Comparison of ENCODE assay signal across 26 mouse cellular contexts in genomic region chr12:70195426-70195825, GRCm38 (mm10). TPM values are rescaled to one million over a fixed set of nuclear protein-coding genes. Genes with fewer than 3 reads are reported as not detected.
DNase-seq lines count a peak whose midpoint lies in the region; ATAC-seq and TF ChIP-seq lines count a peak whose summit lies in the region.
"Had no signal": no experiment of that assay in that cellular context is flagged by ENCODE, and none has a peak within 500 bp of the region (broad histone marks: within the 10 kb centered on the region; RNA-seq: fewer than 3 reads in every experiment).

No protein-coding gene starts in this region.

- TF ChIP-seq CTCF in heart, adult 2 months (IDR thresholded peaks at IDR 0.05): no peak

- 97% methylated on average over 6 of the region's 6 CpGs for WGBS in forebrain, embryonic 11.5 days
- WGBS in forebrain, embryonic 13.5 days: 94% methylated on average over 6 of the region's 6 CpGs
- WGBS in heart, embryonic 10.5 days: 89% methylated on average over 6 of the region's 6 CpGs
- WGBS in heart, adult 2 months: 95% methylated on average over 6 of the region's 6 CpGs

- no peak for TF ChIP-seq POLR2A in heart, adult 2 months (IDR thresholded peaks at IDR 0.05; ENCODE audit: insufficient read depth, low read depth, low read length)

- no peak overlapping the region for H3K4me3 ChIP-seq in forebrain, embryonic 11.5 days (ENCODE audit: low read depth, low read length)
- H3K4me3 ChIP-seq in forebrain, embryonic 13.5 days: no peak overlapping the region
- H3K4me3 ChIP-seq in heart, embryonic 10.5 days: no peak overlapping the region
- no peak overlapping the region for H3K4me3 ChIP-seq in heart, adult 2 months

- no peaks in the 10 kb centered on the region for H3K4me1 ChIP-seq in forebrain, embryonic 11.5 days (replicated peaks; ENCODE audit: control insufficient read depth, insufficient read depth, low read length)
- H3K4me1 ChIP-seq in forebrain, embryonic 13.5 days: peaks cover 8% of the 10 kb centered on the region; the same call in 1 of the 2 replicates
- H3K4me1 ChIP-seq in heart, embryonic 10.5 days: peaks cover 7% of the 10 kb centered on the region; the same call in 1 of the 2 replicates
- H3K4me1 ChIP-seq in heart, adult 2 months (ENCODE audit: control insufficient read depth, insufficient read depth, low read length): no peaks in the 10 kb centered on the region

- no peak overlapping the region for H3K27ac ChIP-seq in forebrain, embryonic 11.5 days (ENCODE audit: low read depth, low read length)
- no peak overlapping the region for H3K27ac ChIP-seq in forebrain, embryonic 13.5 days
- no peak overlapping the region for H3K27ac ChIP-seq in heart, embryonic 10.5 days
- no peak overlapping the region for H3K27ac ChIP-seq in heart, adult 2 months

- DNase-seq in forebrain, embryonic 11.5 days (ENCODE audit: low spot score): peak; percentile 41
- peak; percentile 80 for DNase-seq in heart, adult 11 months
- DNase-seq in heart, adult 9 months (ENCODE audit: low spot score in 2 of 2): no peak
- DNase-seq in heart, embryonic 10.5 days (ENCODE audit: low spot score): peak; percentile 58
- DNase-seq in heart, adult 2 months: no peak
- DNase-seq: adrenal gland, adult 2 months; adrenal gland, adult 8-10 months; adrenal gland, postnatal 10 days; adrenal gland, postnatal 14 days; adrenal gland, postnatal 25 days; adrenal gland, postnatal 36 days; B cell, adult 2 months; cerebellum, adult 11 months; cerebellum, adult 11-12 months; cerebellum, adult 18-20 months had no signal

- intact Hi-C loops in heart, adult 2 months (cut with DNase I): no loop called here

- no peaks in the 10 kb centered on the region for H3K36me3 ChIP-seq in forebrain, embryonic 11.5 days (ENCODE audit: control insufficient read depth, insufficient read depth, low read length)
- H3K36me3 ChIP-seq in forebrain, embryonic 13.5 days (ENCODE audit: poor library complexity, severe bottlenecking): no peaks in the 10 kb centered on the region
- H3K36me3 ChIP-seq in heart, embryonic 10.5 days: peaks cover 36% of the 10 kb centered on the region
- no peaks in the 10 kb centered on the region for H3K36me3 ChIP-seq in heart, adult 2 months (ENCODE audit: control insufficient read depth, insufficient read depth, low read length)
- H3K36me3 ChIP-seq: G1E had no signal

- no peak overlapping the region for H3K9ac ChIP-seq in forebrain, embryonic 11.5 days (ENCODE audit: low read length)
- H3K9ac ChIP-seq in forebrain, embryonic 13.5 days: no peak overlapping the region
- no peak overlapping the region for H3K9ac ChIP-seq in heart, adult 2 months (ENCODE audit: low read depth, low read length)

- H3K27me3 ChIP-seq in forebrain, embryonic 11.5 days (ENCODE audit: control insufficient read depth, insufficient read depth, low read length): no peaks in the 10 kb centered on the region
- H3K27me3 ChIP-seq in forebrain, embryonic 13.5 days: no peaks in the 10 kb centered on the region
- H3K27me3 ChIP-seq in heart, embryonic 10.5 days (ENCODE audit: insufficient read depth, poor library complexity, severe bottlenecking): no peaks in the 10 kb centered on the region
- no peaks in the 10 kb centered on the region for H3K27me3 ChIP-seq in heart, adult 2 months (ENCODE audit: control insufficient read depth, insufficient read depth, low read length)
- H3K27me3 ChIP-seq: CH12.LX had no signal

- no peaks in the 10 kb centered on the region for H3K9me3 ChIP-seq in forebrain, embryonic 11.5 days (ENCODE audit: control insufficient read depth, low read length)
- no peaks in the 10 kb centered on the region for H3K9me3 ChIP-seq in forebrain, embryonic 13.5 days (replicated peaks)
- H3K9me3 ChIP-seq in heart, embryonic 10.5 days: no peaks in the 10 kb centered on the region
- H3K9me3 ChIP-seq: G1E had no signal

- TF ChIP-seq EP300 in heart, adult 2 months (IDR thresholded peaks at IDR 0.05; ENCODE audit: insufficient read depth, low read depth, low read length): no peak

- no peaks in the 10 kb centered on the region for H3K79me2 ChIP-seq in heart, adult 2 months (replicated peaks; ENCODE audit: control insufficient read depth, insufficient read depth, low read length)

- no peak overlapping the region for H3K4me2 ChIP-seq in forebrain, embryonic 11.5 days (ENCODE audit: low read depth, low read length, severe bottlenecking)
- H3K4me2 ChIP-seq in forebrain, embryonic 13.5 days: no peak overlapping the region

- no peak for ATAC-seq in forebrain, embryonic 11.5 days (replicated peaks; ENCODE audit: low FRiP score)
- no peak for ATAC-seq in forebrain, embryonic 13.5 days
- ATAC-seq: activated CD4-positive, CD25-positive, alpha-beta regulatory T cell, adult 4 months; CD4-positive, CD25-positive, alpha-beta regulatory T cell, adult 4 months; Patski had no signal

RNA-seq across cellular contexts. Expression of gene Pygl, which starts 35.9 kb away (rescaled TPM):
- polyA plus RNA-seq in forebrain, embryonic 11.5 days (2014; fragmentation: Nextera tagmentation; extraction: Ambion mirVana): 5.9 and 6.3 TPM in 2 replicates
- polyA plus RNA-seq in forebrain, embryonic 13.5 days (2015; fragmentation: Nextera tagmentation; extraction: Ambion mirVana): 2.5 and 3.4 TPM in 2 replicates
- polyA plus RNA-seq in heart, embryonic 10.5 days (2016; fragmentation: Nextera tagmentation; extraction: Ambion mirVana): 30.3 and 42.6 TPM in 2 replicates
- 1 to 10 TPM; 4.5 to 4.6 TPM for total RNA-seq in heart, adult 2 months (2021)
- polyA plus RNA-seq in heart, adult 2 months (2012; rRNA removed): 9.3 and 15.3 TPM in 2 replicates
- polyA plus RNA-seq: C2C12, G1E had no signal

RNA-seq across cellular contexts. Expression of gene Abhd12b, which starts 41.5 kb away (rescaled TPM):
- not detected in 2 replicates for polyA plus RNA-seq in forebrain, embryonic 11.5 days (2014; fragmentation: Nextera tagmentation; extraction: Ambion mirVana)
- polyA plus RNA-seq in forebrain, embryonic 13.5 days (2015; fragmentation: Nextera tagmentation; extraction: Ambion mirVana): not detected in 2 replicates
- not detected in 2 replicates for polyA plus RNA-seq in heart, embryonic 10.5 days (2016; fragmentation: Nextera tagmentation; extraction: Ambion mirVana)
- not detected for total RNA-seq in heart, adult 2 months (2021)
- polyA plus RNA-seq in heart, adult 2 months (2012; rRNA removed): not detected in 2 replicates
- total RNA-seq: adrenal gland, adult 18-20 months; adrenal gland, adult 2 months; adrenal gland, adult 8-10 months; adrenal gland, postnatal 10 days; adrenal gland, postnatal 14 days; adrenal gland, postnatal 25 days; adrenal gland, postnatal 36 days; adrenal gland, postnatal 4 days; CH12.LX; ES-E14; MEL had no signal
- polyA plus RNA-seq: adrenal gland, adult 2 months; C2C12; G1E; Patski had no signal

Comparison
In these comparisons a context has a peak if more than half of its experiments do, and no peak if none do; other contexts are left out.
1. DNase-seq: peak in forebrain, embryonic 11.5 days (single experiment), heart, adult 11 months (single experiment) and heart, embryonic 10.5 days (single experiment); none in heart, adult 9 months (0 of 2) and heart, adult 2 months (0 of 2).